Comparison of ENCODE assay signal across 11 mouse cellular contexts in the genomic region with DNA sequence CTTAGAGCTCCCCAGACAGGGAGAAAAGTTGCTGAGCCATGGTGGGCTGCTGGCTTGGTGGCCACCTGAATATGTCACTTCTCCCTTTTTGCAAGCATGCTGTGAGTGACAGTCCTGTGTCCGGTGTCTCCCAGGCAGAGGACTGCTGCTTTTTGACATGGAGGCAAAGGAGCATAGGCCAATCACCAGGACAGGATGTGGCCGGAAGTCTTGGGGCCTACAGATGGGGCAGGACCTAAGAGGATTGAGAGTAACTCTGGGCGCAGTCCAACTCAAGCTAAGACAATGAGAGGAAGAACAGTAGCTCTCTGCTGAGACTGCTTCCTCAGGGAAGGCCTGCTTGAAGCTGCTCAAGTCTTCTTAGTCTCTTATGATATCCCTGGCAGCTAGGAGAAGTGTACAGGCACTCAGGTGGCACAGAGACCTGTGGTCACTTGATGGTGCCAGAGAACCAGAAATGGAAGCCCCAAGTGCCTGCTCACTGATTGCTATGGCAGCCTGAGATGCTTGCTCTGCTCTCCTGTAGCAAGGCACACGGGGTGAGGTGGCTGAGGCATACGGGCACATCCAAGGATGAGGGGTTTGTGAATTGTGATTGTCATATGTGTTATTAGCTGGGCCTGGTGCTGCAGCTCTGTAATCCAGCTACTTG. TPM values are rescaled to one million over a fixed set of nuclear protein-coding genes. Genes with fewer than 3 reads are reported as not detected.
DNase-seq lines count a peak whose midpoint lies in the region; ATAC-seq and TF ChIP-seq lines count a peak whose summit lies in the region.
"Had no signal": no experiment of that assay in that cellular context is flagged by ENCODE, and none has a peak within 500 bp of the region (broad histone marks: within the 10 kb centered on the region; RNA-seq: fewer than 3 reads in every experiment).

No protein-coding gene starts in this region.

- no peaks in the 10 kb centered on the region for H3K9me3 ChIP-seq in kidney, postnatal 0 days (replicated peaks; ENCODE audit: low read length)
- no peaks in the 10 kb centered on the region for H3K9me3 ChIP-seq in heart, embryonic 10.5 days
- no peaks in the 10 kb centered on the region for H3K9me3 ChIP-seq in lung, postnatal 0 days (ENCODE audit: low read length)
- H3K9me3 ChIP-seq: limb, embryonic 13.5 days had no signal

- DNase-seq in kidney, postnatal 0 days (ENCODE audit: low spot score): peak; percentile 36
- no peak for DNase-seq in kidney, postnatal 14 days
- DNase-seq in heart, embryonic 10.5 days (ENCODE audit: low spot score): no peak
- peak; percentile 51 for DNase-seq in lung, postnatal 0 days (ENCODE audit: low spot score)
- DNase-seq in thymus, postnatal 25 days: no peak
- no peak for DNase-seq in retina, embryonic 14.5 days (ENCODE audit: low spot score)
- DNase-seq: thymus, postnatal 36 days had no signal

- no peaks in the 10 kb centered on the region for H3K4me1 ChIP-seq in kidney, postnatal 0 days (replicated peaks; ENCODE audit: insufficient read depth, low read length)
- peaks cover 5% of the 10 kb centered on the region; the same call in 1 of the 2 replicates for H3K4me1 ChIP-seq in brown adipose tissue, adult 24 weeks (ENCODE audit: control insufficient read depth, insufficient read depth, insufficient read length, low read length)
- H3K4me1 ChIP-seq in heart, embryonic 10.5 days: peaks cover 12% of the 10 kb centered on the region
- no peaks in the 10 kb centered on the region for H3K4me1 ChIP-seq in lung, postnatal 0 days (ENCODE audit: insufficient read depth, low read depth, low read length)
- H3K4me1 ChIP-seq: limb, embryonic 13.5 days had no signal

- no peaks in the 10 kb centered on the region for H3K27me3 ChIP-seq in kidney, postnatal 0 days (ENCODE audit: insufficient read depth, low read length)
- H3K27me3 ChIP-seq in heart, embryonic 10.5 days (ENCODE audit: insufficient read depth, poor library complexity, severe bottlenecking): no peaks in the 10 kb centered on the region
- H3K27me3 ChIP-seq in lung, postnatal 0 days (replicated peaks; ENCODE audit: insufficient read depth, low read length): no peaks in the 10 kb centered on the region
- H3K27me3 ChIP-seq: limb, embryonic 13.5 days had no signal

- peak; percentile 24; the same call in 1 of the 2 replicates for TF ChIP-seq CTCF in kidney, postnatal 0 days (IDR thresholded peaks at IDR 0.05; ENCODE audit: low read depth)
- 0 out of 2 replicates have a peak, but pooled peaks have one; percentile 14 for TF ChIP-seq CTCF in lung, postnatal 0 days (IDR thresholded peaks at IDR 0.05)

- ATAC-seq in kidney, postnatal 0 days (replicated peaks; ENCODE audit: low FRiP score, low read depth): no peak
- peak; percentile 72 for ATAC-seq in lung, postnatal 0 days
- ATAC-seq: hindbrain, embryonic 16.5 days; midbrain, embryonic 16.5 days had no signal

- 77% methylated on average over 5 of the region's 5 CpGs for WGBS in kidney, postnatal 0 days
- WGBS in heart, embryonic 10.5 days: 79% methylated on average over 5 of the region's 5 CpGs
- WGBS in lung, postnatal 0 days: 72% methylated on average over 5 of the region's 5 CpGs

- TF ChIP-seq EP300 in lung, postnatal 0 days (IDR thresholded peaks at IDR 0.05): no peak

- H3K27ac ChIP-seq in kidney, postnatal 0 days: no peak overlapping the region; the same call in 1 of the 2 replicates
- peak overlapping the region; percentile 43 for H3K27ac ChIP-seq in brown adipose tissue, adult 24 weeks (replicated peaks; ENCODE audit: low read depth, low read length)
- H3K27ac ChIP-seq in heart, embryonic 10.5 days: peak overlapping the region; percentile 36
- H3K27ac ChIP-seq in lung, postnatal 0 days (ENCODE audit: low read length): no peak overlapping the region
- H3K27ac ChIP-seq: limb, embryonic 13.5 days had no signal

- H3K9ac ChIP-seq in kidney, postnatal 0 days (ENCODE audit: low read depth, low read length): no peak overlapping the region
- no peak overlapping the region for H3K9ac ChIP-seq in lung, postnatal 0 days (replicated peaks; ENCODE audit: low read depth)
- H3K9ac ChIP-seq: limb, embryonic 13.5 days had no signal

- H3K36me3 ChIP-seq in kidney, postnatal 0 days (ENCODE audit: insufficient read depth, low read length): peaks cover 31% of the 10 kb centered on the region
- H3K36me3 ChIP-seq in heart, embryonic 10.5 days: peaks cover 27% of the 10 kb centered on the region; the same call in 1 of the 2 replicates
- peaks cover 34% of the 10 kb centered on the region; the same call in 1 of the 2 replicates for H3K36me3 ChIP-seq in lung, postnatal 0 days (ENCODE audit: insufficient read depth, low read length)

- no peak overlapping the region for H3K4me3 ChIP-seq in kidney, postnatal 0 days (replicated peaks; ENCODE audit: low read depth, low read length)
- no peak overlapping the region for H3K4me3 ChIP-seq in brown adipose tissue, adult 24 weeks (ENCODE audit: insufficient read depth, low read depth, low read length)
- H3K4me3 ChIP-seq in heart, embryonic 10.5 days: no peak overlapping the region
- H3K4me3 ChIP-seq in lung, postnatal 0 days (ENCODE audit: low read depth, low read length): no peak overlapping the region
- H3K4me3 ChIP-seq: limb, embryonic 13.5 days had no signal

- H3K4me2 ChIP-seq in kidney, postnatal 0 days (ENCODE audit: low read length): no peak overlapping the region
- H3K4me2 ChIP-seq in lung, postnatal 0 days (replicated peaks; ENCODE audit: low read depth, low read length): no peak overlapping the region
- H3K4me2 ChIP-seq: limb, embryonic 13.5 days had no signal

RNA-seq across cellular contexts. Expression of gene Tmod1, which starts 30.5 kb away (rescaled TPM):
- 5.5 and 6.5 TPM in 2 replicates for polyA plus RNA-seq in kidney, postnatal 0 days (2015; fragmentation: Nextera tagmentation; extraction: Ambion mirVana)
- 2.3 and 5.8 TPM in 2 replicates for polyA plus RNA-seq in brown adipose tissue, adult 24 weeks (2012; ENCODE audit: insufficient read depth, insufficient read length, missing spikeins)
- polyA plus RNA-seq in heart, embryonic 10.5 days (2016; fragmentation: Nextera tagmentation; extraction: Ambion mirVana): 132 and 215 TPM in 2 replicates
- 14.3 and 15.0 TPM in 2 replicates for polyA plus RNA-seq in lung, postnatal 0 days (2015; fragmentation: Nextera tagmentation; extraction: Ambion mirVana)

RNA-seq across cellular contexts. Expression of gene Tdrd7, which starts 43.1 kb away (rescaled TPM):
- polyA plus RNA-seq in kidney, postnatal 0 days (2015; fragmentation: Nextera tagmentation; extraction: Ambion mirVana): 22.9 and 25.1 TPM in 2 replicates
- polyA plus RNA-seq in brown adipose tissue, adult 24 weeks (2012; ENCODE audit: insufficient read depth, insufficient read length, missing spikeins): 22.2 and 45.4 TPM in 2 replicates
- 15.0 and 15.1 TPM in 2 replicates for polyA plus RNA-seq in heart, embryonic 10.5 days (2016; fragmentation: Nextera tagmentation; extraction: Ambion mirVana)
- polyA plus RNA-seq in lung, postnatal 0 days (2015; fragmentation: Nextera tagmentation; extraction: Ambion mirVana): 28.9 and 30.7 TPM in 2 replicates

Comparison
In these comparisons a context has a peak if more than half of its experiments do, and no peak if none do; other contexts are left out.
1. DNase-seq: peak in kidney, postnatal 0 days (single experiment) and lung, postnatal 0 days (single experiment); none in kidney, postnatal 14 days (single experiment), heart, embryonic 10.5 days (single experiment), thymus, postnatal 25 days (single experiment) and retina, embryonic 14.5 days (single experiment).
2. H3K27ac ChIP-seq: peak in brown adipose tissue, adult 24 weeks (single experiment) and heart, embryonic 10.5 days (single experiment); none in kidney, postnatal 0 days (single experiment) and lung, postnatal 0 days (single experiment).